8 mouse cellular contexts compared by ENCODE assay signal in the genomic region with DNA sequence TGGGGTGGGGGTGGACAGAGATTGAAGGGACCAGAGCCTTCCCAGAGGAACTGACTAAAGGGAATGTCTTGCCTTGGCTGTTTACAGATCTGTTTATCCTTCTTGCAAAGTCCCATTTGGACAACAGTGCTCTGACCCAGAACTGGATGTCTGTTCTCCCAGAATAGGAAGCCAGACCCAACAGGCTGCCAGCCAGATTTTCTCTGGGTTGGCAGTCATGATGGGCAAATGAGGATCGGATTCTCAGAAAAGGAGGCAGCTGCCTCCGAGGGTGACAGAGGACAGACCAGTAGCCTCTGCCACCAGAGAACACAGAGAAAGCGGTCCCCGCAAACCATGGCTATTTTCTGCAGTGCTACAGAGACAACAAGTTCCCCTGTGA. TPM values are rescaled to one million over a fixed set of nuclear protein-coding genes. Genes with fewer than 3 reads are reported as not detected.
DNase-seq lines count a peak whose midpoint lies in the region; ATAC-seq and TF ChIP-seq lines count a peak whose summit lies in the region.

No protein-coding gene starts in this region.

- no peaks in the 10 kb centered on the region for H3K36me3 ChIP-seq in intestine, embryonic 16.5 days (ENCODE audit: control insufficient read depth, insufficient read depth, low read length)
- H3K36me3 ChIP-seq in lung, postnatal 0 days (ENCODE audit: insufficient read depth, low read length), result no peaks in the 10 kb centered on the region
- no peaks in the 10 kb centered on the region for H3K36me3 ChIP-seq in stomach, embryonic 16.5 days (ENCODE audit: control insufficient read depth, insufficient read depth, low read length)

- H3K4me3 ChIP-seq in intestine, embryonic 16.5 days (ENCODE audit: low read length), result peak overlapping the region; percentile 64
- H3K4me3 ChIP-seq in lung, postnatal 0 days (ENCODE audit: low read depth, low read length), result peak overlapping the region; percentile 72
- peak overlapping the region; percentile 72 for H3K4me3 ChIP-seq in stomach, embryonic 16.5 days (replicated peaks; ENCODE audit: low read length)

- H3K9ac ChIP-seq in intestine, embryonic 16.5 days (ENCODE audit: low read depth, low read length), result peak overlapping the region; percentile 79
- peak overlapping the region; percentile 87 for H3K9ac ChIP-seq in lung, postnatal 0 days (replicated peaks; ENCODE audit: low read depth)
- H3K9ac ChIP-seq in stomach, embryonic 16.5 days (ENCODE audit: low read length), result peak overlapping the region; percentile 89

- no peaks in the 10 kb centered on the region for H3K9me3 ChIP-seq in intestine, embryonic 16.5 days (ENCODE audit: control insufficient read depth, low read length)
- no peaks in the 10 kb centered on the region for H3K9me3 ChIP-seq in lung, postnatal 0 days (ENCODE audit: low read length)
- H3K9me3 ChIP-seq in stomach, embryonic 16.5 days (replicated peaks; ENCODE audit: control insufficient read depth, low read length), result no peaks in the 10 kb centered on the region

- peak overlapping the region; percentile 51 for H3K4me2 ChIP-seq in intestine, embryonic 16.5 days (ENCODE audit: low read depth, low read length)
- peak overlapping the region; percentile 68 for H3K4me2 ChIP-seq in lung, postnatal 0 days (replicated peaks; ENCODE audit: low read depth, low read length)
- peak overlapping the region; percentile 76 for H3K4me2 ChIP-seq in stomach, embryonic 16.5 days (ENCODE audit: low read depth, low read length)

- peak; percentile 67 for DNase-seq in layer of hippocampus, adult 11-12 months (ENCODE audit: low spot score)
- DNase-seq in layer of hippocampus, adult 9-10 months (ENCODE audit: low spot score), result no peak
- DNase-seq in cerebellum, adult 11-12 months, result peak; percentile 85
- peak; percentile 88 for DNase-seq in gastrocnemius, adult 18-20 months (ENCODE audit: low spot score)
- peak; percentile 35 for DNase-seq in lung, postnatal 0 days (ENCODE audit: low spot score)

- 0 out of 2 replicates have a peak, but pooled peaks have one; percentile 4 for TF ChIP-seq EP300 in lung, postnatal 0 days (IDR thresholded peaks at IDR 0.05)

- H3K27ac ChIP-seq in intestine, embryonic 16.5 days (ENCODE audit: low read length), result peak overlapping the region; percentile 88
- H3K27ac ChIP-seq in lung, postnatal 0 days (ENCODE audit: low read length), result peak overlapping the region; percentile 95
- H3K27ac ChIP-seq in stomach, embryonic 16.5 days (ENCODE audit: low read length), result peak overlapping the region; percentile 98

- no peak for TF ChIP-seq CTCF in lung, postnatal 0 days (IDR thresholded peaks at IDR 0.05)

- H3K27me3 ChIP-seq in intestine, embryonic 16.5 days (replicated peaks; ENCODE audit: control insufficient read depth, insufficient read depth, low read length), result no peaks in the 10 kb centered on the region
- no peaks in the 10 kb centered on the region for H3K27me3 ChIP-seq in lung, postnatal 0 days (replicated peaks; ENCODE audit: insufficient read depth, low read length)
- no peaks in the 10 kb centered on the region for H3K27me3 ChIP-seq in stomach, embryonic 16.5 days (ENCODE audit: control insufficient read depth, insufficient read depth, low read length)

- ATAC-seq in intestine, embryonic 16.5 days, result no peak
- no peak for ATAC-seq in lung, postnatal 0 days
- no peak for ATAC-seq in stomach, embryonic 16.5 days (ENCODE audit: insufficient read depth, low FRiP score)
- ATAC-seq in monocyte, adult 5-6 weeks (replicated peaks; ENCODE audit: insufficient number of reproducible peaks, low FRiP score, low TSS enrichment, poor library complexity, severe bottlenecking), result no peak

- peaks cover 38% of the 10 kb centered on the region for H3K4me1 ChIP-seq in intestine, embryonic 16.5 days (ENCODE audit: control insufficient read depth, insufficient read depth, low read length)
- peaks cover 9% of the 10 kb centered on the region; the same call in 1 of the 2 replicates for H3K4me1 ChIP-seq in lung, postnatal 0 days (ENCODE audit: insufficient read depth, low read depth, low read length)
- H3K4me1 ChIP-seq in stomach, embryonic 16.5 days (ENCODE audit: control insufficient read depth, insufficient read depth, low read length), result peaks cover 43% of the 10 kb centered on the region

- 21% methylated on average over 4 of the region's 4 CpGs for WGBS in intestine, embryonic 16.5 days
- WGBS in lung, postnatal 0 days, result 4% methylated on average over 4 of the region's 4 CpGs
- 8% methylated on average over 4 of the region's 4 CpGs for WGBS in stomach, embryonic 16.5 days

RNA-seq across cellular contexts. Expression of gene Sparc, which starts 3.7 kb away (rescaled TPM):
- 100 to 1,000 TPM; 141 to 200 TPM for total RNA-seq in gastrocnemius, adult 18-20 months (2021)
- 1,500 and 1,563 TPM in 2 replicates for polyA plus RNA-seq in intestine, embryonic 16.5 days (2015; fragmentation: Nextera tagmentation; extraction: Ambion mirVana)
- polyA plus RNA-seq in lung, postnatal 0 days (2015; fragmentation: Nextera tagmentation; extraction: Ambion mirVana), result 3,302 and 3,486 TPM in 2 replicates
- polyA plus RNA-seq in stomach, embryonic 16.5 days (2015; fragmentation: Nextera tagmentation; extraction: Ambion mirVana), result 2,158 and 2,387 TPM in 2 replicates
- total RNA-seq in monocyte, adult 5-6 weeks (2017), result not detected in 3 replicates

RNA-seq across cellular contexts. Expression of gene Atox1, which starts 41.8 kb away (rescaled TPM):
- total RNA-seq in gastrocnemius, adult 18-20 months (2021), result 10 to 100 TPM; 38.2 to 40.3 TPM
- 408 and 413 TPM in 2 replicates for polyA plus RNA-seq in intestine, embryonic 16.5 days (2015; fragmentation: Nextera tagmentation; extraction: Ambion mirVana)
- 440 and 498 TPM in 2 replicates for polyA plus RNA-seq in lung, postnatal 0 days (2015; fragmentation: Nextera tagmentation; extraction: Ambion mirVana)
- polyA plus RNA-seq in stomach, embryonic 16.5 days (2015; fragmentation: Nextera tagmentation; extraction: Ambion mirVana), result 421 and 424 TPM in 2 replicates
- total RNA-seq in monocyte, adult 5-6 weeks (2017), result 91.4 to 104 TPM (median 99.3 TPM) in 3 replicates

RNA-seq across cellular contexts. Expression of gene G3bp1, which starts 50.2 kb away (rescaled TPM):
- total RNA-seq in gastrocnemius, adult 18-20 months (2021), result 10 to 100 TPM; 50.7 to 55.5 TPM
- polyA plus RNA-seq in intestine, embryonic 16.5 days (2015; fragmentation: Nextera tagmentation; extraction: Ambion mirVana), result 137 and 153 TPM in 2 replicates
- 47.7 and 52.5 TPM in 2 replicates for polyA plus RNA-seq in lung, postnatal 0 days (2015; fragmentation: Nextera tagmentation; extraction: Ambion mirVana)
- polyA plus RNA-seq in stomach, embryonic 16.5 days (2015; fragmentation: Nextera tagmentation; extraction: Ambion mirVana), result 130 and 142 TPM in 2 replicates
- 54.8 to 59.5 TPM (median 56.4 TPM) in 3 replicates for total RNA-seq in monocyte, adult 5-6 weeks (2017)
